Mouse (Mus musculus) kidney, adult 2 months (tissue): ENCODE measurements around the gene Ptprn2.

Experiments used
- CTCF ChIP-seq: fragments of 200-500 bp; conservative IDR thresholded peaks from 2 replicates; pipeline ENCODE4 v1.5.1; 2011; ENCODE audit warnings: low read depth, mild to moderate bottlenecking, control low read depth, low read length, moderate library complexity, mixed read lengths; ENCODE audit not compliant: insufficient read depth, insufficient read length
- POLR2A ChIP-seq: fragments of 200-500 bp; IDR thresholded peaks from one replicate; pipeline ENCODE4 v1.6.1; 2011; ENCODE audit warnings: low read depth, low read length, control low read depth

GRCm38 (mm10) chr12:116449536-116449935 is 36.0 kb upstream of the Ptprn2 start:
- TF ChIP-seq POLR2A (no peak), CTCF (no peak)
